Mouse (Mus musculus) urinary bladder, postnatal 36 days (tissue): ENCODE measurements around the gene Coro2a.
A peak's percentile ranks its signal among the peaks of the same experiment; 100 is the strongest.
"Not testable (repeated sequence)": the region's sequence is repeated elsewhere in the genome, so short reads cannot be mapped to it uniquely, and the experiment has no call there.

Experiments used
- DNase-seq, 2 experiments: peaks; one replicate each; pipeline ENCODE4 v3.0.0; 2022; ENCODE audit warnings: low spot score in 2 of 2, mixed read lengths in 1 of 2

Coro2a gene

DNA sequence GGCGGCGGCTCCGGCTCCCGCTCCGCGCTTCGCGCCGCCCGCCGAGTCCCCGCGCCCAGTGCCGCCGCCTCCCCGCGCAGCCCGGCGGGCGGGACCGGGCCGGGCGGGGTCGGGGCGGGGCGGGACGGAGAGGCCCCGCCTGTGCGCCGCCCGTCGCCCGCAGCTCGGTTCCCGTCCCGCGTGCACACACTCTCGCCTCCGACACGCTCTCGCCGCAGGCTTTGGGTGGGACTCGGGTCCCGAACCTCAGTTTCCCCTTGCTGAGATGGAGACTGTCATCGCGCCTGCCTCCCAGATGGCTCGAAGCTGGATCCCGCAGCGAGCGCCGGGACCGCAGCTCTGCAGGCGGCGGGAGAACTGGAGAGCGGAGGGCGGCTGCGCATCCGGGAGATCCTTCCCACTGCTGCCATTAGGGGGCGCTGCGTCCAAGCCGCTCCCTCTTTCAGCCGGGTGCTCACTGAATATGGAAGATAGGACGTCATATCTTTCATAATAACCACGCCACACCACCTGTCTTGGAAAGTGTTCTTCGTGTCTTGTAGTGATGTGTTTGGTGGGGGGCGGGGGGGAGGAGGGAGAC is at the start of gene Coro2a:
Gene Coro2a, minus strand, starts transcription at position 359 of the 580 bp plus-strand sequence.
- peak; percentile 69 to 81 for DNase-seq

DNA sequence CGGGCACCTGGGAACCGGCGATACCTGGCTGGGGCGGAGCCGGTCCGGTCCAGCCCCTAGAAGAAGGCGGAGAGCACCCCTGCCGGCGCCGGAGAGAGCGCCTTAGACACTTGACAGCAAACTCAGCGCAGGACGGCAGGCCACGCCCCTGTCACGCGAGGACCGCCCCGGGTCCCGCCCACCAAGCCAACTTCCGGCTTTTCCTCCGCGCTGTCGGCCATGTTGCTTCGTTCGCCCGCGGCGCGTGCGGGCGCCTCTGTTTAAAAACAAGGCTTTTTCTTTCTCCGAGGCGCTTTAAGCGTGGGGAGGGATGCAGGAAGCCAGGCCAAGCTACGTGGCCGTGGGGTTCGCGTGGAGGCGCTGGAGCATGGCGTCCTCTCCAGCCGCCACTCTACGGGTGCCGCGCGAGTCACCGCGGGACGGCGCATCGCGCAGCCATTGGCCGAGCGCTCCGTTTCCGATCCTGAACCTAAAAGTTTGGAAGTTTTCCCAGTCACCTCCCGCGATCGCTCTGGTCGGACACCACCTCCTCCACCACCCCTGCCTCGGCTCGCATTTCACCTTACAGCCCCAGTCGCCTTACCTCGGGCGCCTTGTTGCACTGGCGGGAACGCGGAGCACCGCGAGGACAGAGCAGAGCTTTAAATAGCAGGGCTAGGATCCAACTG is 48.2 kb upstream of the Coro2a start, which contains the start of gene Tbc1d2:
Gene Tbc1d2, minus strand, starts transcription at position 124 of the 668 bp plus-strand sequence.
- DNase-seq, result peak; percentile 96

DNA sequence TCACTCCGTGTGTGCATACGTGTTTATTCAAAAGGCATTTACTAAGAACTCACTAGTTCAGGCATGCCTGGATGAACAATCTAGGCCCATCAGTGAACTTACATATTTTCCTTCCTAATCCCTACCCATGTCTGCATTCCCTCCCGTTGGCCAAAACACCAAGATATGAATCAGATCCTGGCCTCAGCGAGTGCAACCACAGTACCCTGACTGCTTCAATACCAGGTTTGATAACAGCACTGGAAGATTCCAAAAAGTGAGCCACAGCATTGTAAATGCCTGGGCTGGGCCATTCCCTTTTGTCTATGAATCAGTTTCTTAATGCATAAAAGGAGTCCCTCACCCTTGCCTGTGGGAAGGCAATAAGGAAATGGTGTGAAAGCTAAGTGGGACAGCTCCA is 47.2 kb upstream of the Coro2a start:
- DNase-seq, result no peak

DNA sequence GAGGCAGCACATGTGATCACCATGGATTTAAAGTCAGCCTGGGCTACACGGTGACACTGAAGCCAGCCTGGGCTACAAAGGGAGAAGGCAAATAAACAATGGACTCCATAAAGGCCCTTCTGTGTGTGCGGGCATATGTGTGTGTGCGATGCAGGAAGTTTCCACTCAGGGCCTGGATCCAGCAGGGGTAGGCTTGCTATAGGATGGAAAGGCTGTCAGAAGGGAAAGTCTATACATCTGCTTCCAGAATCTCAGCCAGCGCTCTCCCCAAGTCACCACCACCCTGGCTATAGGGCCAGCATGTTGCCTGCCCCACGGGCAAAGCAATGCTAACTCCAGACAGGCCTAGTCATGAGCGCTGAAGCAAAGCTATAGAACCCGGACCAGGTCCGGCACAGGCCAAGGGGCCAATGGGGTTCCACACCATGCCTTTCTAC is 41.7 kb upstream of the Coro2a start:
- no peak for DNase-seq

DNA sequence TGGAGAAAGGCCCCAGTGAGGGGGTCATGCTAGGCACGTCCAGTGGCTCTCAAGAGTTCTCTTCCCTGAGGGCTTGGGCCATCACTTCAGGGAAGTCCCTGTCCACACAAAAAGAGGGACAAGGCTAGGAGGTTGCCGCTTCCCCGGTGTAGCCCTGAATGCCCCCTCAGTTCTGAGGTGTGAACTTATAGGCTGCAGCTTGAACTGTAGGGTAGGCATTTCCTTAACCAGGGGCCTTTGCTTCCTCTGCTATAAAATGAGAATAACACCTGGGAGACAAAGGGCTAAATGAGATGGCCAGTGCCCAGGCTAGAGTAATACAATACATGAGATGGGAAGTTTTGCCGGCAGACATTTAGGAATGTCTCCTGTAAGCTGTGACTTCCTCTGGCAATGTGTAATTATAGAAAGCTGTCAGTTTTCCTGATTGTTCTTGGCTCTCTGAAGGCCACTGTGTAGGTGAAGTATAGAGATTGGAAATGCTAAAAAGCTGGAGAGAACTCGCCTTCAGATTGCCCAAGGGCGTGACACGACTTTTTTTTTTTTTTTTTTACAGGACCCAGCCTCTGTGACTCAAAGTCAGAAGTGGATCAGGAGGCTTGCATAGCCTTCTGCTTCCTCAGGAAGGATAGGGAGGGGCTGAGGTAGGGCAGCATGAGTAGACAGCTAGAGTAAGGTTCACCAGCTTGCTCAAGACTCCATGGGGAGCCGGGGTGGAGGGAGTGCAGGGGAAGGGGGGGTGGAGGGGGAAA is 41.1 kb upstream of the Coro2a start:
- no peak for DNase-seq

DNA sequence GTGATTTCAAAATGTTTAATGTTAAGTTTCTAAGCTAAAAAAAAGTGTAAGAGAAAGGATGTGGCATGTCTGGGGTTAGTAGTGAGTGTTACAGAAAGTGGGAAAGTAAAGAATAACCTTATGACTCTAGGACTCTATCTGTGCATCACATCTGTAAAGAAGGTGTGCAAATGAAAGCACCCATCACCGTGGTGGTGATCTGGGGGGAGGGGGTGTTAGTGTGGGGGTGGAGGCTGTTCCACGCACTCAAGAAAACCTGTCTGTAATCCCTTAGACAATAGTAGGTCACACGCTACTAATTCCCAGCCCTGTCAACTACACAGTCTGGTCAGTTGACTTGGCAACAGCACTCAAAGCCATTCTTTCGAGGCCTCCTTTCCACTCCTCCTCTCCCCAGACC is 39.3 kb upstream of the Coro2a start:
- no peak for DNase-seq

DNA sequence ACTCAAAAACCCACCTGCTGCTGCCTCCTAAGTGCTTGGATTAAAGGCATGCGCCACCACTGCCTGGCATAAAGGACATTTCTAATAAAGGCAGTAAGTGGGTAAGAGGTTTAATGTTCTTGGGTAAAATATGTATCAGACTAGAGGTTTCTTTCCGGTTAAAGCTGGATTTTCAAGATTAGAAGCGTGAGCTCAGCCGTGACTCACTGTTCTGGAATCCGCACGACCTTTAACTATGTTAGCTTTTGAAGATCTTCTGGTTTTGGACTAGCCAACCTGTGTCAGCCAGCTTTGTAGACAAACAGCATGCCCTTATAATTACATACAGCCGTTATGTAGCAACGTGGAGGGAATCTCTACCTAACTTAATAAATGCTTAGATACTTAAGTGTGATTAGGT is 37.9 kb upstream of the Coro2a start:
- peak; percentile 46 to 61 for DNase-seq

DNA sequence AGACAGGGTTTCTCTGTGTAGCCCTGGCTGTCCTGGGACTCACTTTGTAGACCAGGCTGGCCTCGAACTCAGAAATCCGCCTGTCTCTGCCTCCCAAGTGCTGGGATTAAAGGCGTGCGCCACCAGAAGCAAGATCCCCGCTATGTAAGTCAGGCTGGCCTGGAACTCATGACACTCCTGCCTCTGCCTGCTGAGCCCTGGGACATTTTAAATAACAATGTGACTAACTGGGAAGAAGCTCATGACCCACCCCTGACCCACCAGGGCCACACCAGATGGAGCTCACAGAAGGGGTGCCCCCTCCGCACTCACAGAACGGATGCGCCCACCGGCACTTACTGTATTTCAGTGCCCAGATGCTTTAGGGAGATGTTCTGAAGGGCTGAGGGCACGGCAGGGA is 35.2 kb upstream of the Coro2a start:
- not testable (repeated sequence) for DNase-seq

DNA sequence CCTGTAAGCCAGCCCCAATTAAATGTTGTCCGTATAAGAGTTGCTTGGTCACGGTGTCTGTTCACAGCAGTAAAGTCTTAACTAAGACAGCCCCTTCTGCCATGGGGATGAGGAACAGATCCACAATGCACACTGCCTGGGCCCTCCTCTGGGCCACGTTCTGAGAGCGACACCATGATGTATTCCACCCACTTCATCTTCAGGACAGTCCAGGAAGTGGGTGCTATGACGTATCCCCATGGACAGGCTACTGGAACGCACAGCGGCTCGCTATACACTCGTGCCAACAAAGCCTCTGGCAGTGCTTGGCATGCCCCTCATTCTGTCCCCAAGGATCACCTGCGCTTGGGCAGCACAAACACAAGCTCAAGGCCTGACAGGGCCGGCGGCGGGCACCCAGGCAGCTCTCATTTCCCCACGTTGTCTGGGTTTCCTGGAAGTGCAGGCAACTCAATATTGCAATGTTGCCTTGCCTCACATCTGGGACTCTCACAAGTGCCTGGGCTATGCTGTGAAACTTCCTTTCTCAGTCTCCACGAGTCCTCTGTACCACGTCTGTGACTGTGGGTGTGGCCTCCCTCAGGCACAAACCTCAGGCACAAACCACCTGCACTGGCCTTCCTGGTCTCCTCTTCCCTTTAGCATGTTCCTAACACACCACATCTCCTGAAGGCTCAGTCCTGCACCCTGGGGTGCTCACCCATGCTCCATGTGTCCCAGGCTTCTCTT is 33.9 kb upstream of the Coro2a start:
- no peak for DNase-seq

DNA sequence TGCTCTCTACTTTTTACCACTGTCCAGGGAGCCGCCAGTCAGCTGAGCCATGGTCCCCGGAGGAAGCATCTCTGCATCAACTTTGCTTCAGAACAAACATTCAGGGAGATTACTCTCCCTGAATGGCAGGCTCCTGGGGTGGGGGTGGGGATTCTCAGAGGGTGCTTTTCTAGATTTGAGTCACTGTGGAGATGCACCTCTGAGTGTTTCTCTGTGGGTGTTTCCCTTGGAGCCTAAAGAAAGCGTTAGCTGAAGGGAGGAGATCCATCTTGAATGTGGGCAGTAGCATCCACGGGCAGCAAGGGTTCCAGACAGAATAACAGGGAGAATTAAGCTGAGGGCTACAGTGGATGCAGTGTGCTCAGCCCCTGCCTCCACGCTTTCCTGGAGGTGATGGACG is 32.9 kb upstream of the Coro2a start:
- DNase-seq, result no peak

DNA sequence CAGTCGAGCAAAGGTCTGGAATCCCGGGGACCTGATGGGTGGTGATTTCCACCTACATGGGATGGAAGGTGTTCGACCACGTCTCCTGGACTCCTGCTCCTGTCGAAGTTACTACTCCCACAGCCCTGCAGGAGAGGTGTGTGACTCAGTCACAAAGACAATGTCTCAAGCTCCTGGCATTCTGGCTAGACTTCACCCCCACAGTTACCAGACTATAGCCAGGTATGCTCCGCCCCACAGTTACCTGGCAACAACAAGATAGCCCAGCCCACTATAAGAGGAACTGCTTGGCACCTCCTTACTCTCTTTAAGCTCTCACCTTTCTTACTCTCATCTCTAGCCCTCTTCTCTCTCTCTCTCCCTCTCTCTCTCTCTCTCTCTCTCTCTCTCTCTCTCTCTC is 31.6 kb upstream of the Coro2a start:
- DNase-seq, result not testable (repeated sequence)

DNA sequence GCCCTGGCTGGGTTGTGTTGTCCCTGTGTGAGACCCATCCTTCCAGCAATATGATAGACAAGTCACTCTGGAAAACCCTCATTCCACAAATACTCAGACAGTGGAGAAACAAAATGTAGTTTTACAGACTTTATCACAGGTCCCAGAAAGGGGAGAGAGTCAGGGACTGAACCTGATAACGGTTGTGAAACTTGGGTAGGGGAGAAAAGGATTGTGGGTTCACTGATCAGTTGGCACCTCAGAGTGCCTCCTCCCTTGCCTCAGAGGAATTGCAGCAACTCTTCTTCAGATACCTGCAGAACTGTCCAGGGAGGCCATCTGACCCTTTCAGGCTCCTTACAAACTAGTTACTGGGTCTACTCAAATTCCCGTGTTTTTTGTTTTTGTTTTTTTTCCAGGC is 30.5 kb upstream of the Coro2a start:
- DNase-seq, result no peak

DNA sequence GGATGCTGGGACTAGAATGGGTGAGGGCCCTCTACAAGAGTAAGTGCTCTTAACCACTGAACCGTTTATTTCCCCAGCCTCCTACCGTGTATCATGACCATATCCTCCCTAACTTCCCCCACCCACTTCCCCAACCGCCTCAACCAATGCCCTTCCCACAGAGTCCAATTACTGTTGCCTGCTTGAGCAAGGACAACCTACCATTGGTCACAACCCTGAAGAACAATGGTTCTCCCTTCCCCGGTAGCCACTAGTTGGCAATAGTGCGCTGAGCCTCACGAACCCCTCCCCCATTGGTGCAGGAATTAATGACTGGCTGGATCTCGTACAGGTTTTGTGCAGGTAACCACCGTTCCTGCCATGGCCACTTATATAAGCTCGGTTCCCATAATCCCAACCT is 28.4 kb upstream of the Coro2a start:
- no peak for DNase-seq

DNA sequence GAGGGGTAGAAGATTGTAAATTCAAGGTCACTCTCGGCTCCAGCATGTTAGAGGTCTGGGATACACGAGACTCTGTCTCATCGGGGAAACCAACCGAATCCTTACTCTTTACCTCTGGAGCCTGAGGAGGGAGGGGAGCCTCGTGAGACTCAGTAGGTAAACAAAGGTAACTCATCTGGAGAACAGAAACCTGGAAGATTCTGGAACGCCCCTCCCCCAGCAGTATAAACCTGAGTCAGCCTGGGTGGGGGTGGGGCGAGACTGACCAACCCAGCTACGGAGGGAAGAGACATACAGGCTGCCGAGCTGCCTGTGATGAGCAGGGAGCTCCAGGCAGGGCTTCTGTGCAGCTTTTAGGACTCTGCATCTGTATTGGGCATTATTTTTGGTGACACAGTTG is 26.9 kb upstream of the Coro2a start:
- DNase-seq, result no peak

DNA sequence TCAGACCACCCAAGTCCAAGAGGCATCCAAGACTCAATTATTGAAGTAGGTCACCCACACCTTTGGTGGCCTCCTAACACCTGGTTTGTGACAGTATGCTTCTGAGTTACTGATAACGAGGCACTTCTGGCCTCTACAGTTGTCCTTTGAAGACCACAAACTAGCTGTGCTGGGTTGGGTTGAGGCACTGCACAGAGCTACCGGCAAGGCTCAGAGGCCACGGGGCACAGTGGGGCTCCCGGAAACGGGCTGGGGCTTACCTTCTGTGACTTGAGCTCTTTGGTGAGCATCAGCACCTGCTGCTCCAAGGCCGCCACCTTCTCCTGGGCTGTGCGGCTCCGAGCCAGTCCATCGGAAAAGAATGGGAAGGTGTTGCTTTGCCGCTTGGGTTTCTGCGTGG is 26.1 kb upstream of the Coro2a start:
- DNase-seq, result no peak

DNA sequence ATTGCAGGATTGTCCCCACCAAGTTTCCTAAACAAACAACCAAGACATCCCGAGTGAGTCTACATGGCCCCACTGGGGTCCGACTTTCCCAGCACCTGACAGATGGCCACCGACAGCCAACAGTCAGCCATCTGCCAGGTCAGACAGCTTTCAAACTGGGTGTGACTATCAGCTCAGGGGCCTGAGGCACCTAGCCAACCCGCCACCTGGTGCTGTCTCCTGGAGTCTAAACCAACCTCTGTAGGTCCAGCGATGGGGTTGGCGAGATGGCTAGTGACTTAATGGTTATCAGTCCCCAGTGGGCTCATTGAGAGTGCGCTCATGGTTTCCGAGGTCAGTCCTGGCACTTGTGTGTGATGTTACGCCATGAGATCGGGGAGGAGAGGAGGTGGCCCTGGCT is 23.1 kb upstream of the Coro2a start:
- no peak for DNase-seq

DNA sequence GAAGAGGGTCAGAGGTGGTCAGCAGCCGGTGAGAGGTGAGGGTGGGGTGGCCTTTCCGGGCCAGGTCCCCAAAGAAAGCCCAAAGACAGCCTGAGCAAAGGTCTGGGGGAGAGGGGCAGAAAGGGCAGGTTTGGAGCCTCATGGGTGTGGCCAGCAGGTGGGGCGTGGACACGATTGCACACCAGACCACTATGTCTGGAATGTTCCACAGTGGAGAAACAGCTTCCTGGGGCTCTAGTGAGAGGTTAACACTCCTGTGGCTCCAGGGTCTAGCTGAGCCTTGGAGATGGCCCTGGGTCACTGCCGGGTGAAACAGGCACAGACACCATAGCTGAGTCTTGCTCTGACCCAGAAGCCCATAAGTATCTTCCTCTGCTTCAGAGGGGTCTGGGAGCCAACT is 21.0 kb upstream of the Coro2a start:
- DNase-seq, result no peak

DNA sequence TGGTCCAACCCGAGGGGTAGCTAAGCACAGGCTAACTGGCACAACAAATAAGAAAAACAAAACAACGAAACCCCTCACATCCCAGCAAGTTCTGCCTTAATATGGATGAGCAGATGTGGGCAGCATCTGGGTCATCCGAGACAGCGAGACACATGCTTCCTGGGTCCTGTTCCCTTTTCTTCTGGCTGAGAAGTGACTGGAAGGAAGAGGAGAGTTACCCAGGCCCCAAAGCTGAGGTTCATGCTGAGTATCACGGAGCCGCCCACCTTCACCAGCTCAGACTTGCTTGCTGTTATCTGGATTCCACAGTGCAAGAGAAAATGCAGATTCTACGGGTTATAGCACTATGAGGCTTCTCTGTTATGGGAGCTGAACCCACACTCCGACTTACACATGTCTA is 18.9 kb upstream of the Coro2a start:
- DNase-seq, result no peak

DNA sequence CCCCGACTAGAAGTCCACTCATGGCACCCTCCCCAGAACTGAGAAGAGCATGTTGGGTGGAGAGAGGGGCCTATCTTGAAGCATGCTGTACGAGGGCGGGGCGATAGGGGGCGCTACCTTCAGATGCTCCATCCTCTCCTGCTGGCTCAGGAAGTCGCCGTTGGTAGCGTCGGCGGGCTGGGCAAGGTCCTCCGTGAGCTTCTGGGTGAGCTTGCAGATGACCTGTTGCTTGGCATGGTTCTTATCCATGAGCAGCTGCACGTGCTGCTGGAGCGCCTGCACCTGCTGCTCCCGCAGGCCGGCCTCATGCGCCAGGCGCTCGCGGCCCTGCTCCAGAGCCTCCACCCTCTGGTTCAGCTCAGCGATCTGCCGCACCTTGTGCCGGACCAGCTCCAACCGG is 18.3 kb upstream of the Coro2a start:
- DNase-seq, result no peak

DNA sequence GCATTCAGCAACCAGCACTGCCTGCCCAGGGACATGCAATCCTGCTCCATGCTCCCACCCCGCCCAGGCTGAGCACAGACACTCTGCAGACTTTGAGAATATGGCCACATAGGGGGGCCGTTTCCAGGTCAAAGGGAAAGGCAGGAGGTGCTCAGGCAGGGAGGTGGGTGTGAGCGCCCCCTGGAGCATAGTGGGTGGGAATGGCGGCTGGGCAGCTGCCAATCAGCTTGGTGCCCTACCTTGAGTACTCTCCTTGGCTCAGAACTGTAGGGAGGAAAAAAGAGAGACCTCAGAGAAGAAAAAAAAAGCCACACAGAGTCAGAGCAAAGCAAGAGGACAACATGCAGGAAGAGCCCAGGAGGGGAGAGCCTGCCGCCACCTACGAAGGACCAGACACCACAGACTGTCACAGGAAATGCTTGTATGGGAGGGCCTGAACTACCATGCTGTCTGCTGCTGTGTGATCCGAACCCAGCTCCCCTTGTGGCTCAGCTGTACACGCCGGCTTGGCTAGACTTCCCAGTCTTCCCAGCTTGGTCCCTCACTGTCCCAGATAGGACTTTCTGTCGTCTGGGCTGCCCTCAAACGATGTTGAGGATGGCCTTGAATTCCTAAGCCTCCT is 16.3 kb upstream of the Coro2a start:
- no peak for DNase-seq

DNA sequence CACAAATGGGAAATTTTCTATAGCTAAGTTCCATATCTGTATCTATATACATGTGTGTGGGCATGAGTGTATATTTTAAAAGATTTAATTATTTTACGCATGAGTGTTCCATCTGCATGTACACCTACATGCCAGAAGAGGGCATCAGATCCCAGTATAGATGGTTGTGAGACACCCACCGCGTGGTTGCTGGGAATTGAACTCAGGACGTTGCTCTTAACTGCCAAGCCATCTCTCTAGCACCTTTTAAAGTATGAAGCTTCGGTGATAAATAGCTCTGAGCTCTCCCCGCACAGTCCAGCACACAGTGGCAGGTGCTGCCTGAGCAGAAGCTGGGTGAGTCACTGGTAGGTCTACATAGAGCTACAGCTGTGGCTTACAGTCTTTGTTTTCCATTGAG is 15.4 kb upstream of the Coro2a start:
- no peak for DNase-seq

DNA sequence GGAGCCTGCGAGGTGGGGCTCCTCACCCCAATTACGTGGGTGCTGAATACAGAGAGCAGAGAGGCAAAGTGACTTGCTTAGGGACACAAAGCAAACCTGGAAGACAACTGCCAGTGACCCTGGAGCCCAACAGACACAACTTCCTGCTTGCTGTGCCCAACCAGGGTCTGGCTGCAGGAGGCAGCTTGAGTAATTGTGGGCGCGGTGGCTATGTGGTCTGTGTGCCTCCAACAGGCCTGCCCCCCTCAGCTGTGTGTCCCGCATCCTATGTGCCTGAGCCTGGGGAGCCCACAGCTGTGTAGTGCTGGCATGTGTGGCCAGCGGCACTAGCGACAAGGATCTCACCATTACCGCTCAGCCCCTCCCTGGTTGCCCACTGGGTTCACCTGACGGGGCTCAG is 12.6 kb upstream of the Coro2a start:
- DNase-seq, result no peak
